Mouse (Mus musculus) right cerebral cortex, postnatal 25 days (tissue): Measurements from ENCODE around the gene 2610318N02Rik.
A peak's percentile ranks its signal among the peaks of the same experiment; 100 is the strongest.
"Not testable (repeated sequence)": the region's sequence is repeated elsewhere in the genome, so short reads cannot be mapped to it uniquely, and the experiment has no call there.

Source experiments
- DNase-seq: peaks from one replicate; pipeline ENCODE4 v3.0.0; 2022

2610318N02Rik gene

GRCm38 (mm10) chr16:17124871-17125520, at the start of gene 2610318N02Rik:
Gene 2610318N02Rik, minus strand, starts transcription at chr16:17125167.
- DNase-seq: peak; percentile 50

DNA sequence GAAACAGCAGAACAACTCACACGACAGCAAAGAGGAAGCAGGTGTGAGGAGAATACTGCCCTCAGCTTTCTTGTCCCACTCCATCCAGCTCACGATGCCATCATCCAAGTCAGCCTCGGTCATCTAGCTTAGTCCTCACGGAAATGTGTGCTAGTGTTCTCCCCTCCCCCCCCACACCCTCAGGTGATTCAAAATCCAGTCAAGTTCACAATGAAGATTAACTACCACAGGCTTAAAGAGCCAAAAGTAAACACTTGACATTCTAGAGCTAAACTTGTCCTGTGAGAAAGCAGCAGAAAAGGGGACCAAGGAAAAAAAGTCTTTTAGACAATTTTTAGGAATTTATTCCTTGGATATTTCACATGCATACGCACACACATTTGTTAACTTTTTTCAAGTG, 43.1 kb upstream of the 2610318N02Rik start:
- DNase-seq: no peak

DNA sequence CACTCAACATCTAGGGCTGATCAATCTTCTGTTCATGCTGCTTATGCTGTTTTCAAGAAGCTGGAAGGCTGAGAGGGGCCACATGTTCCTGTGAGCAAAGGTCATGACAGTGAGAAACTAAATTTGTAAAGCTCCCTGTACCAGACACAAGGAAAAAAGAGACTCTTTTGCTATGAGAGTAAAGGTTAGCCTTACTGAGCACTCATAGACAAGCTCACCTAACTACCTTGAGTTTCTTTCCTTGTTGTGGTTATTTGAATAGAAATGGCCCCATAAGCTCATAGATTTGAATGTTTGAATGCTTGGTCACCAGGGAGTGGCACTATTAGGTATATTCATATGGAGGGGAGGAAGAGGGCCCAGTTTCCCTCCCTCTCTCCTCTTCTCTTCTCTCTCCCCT, 42.2 kb upstream of the 2610318N02Rik start:
- DNase-seq: no peak

DNA sequence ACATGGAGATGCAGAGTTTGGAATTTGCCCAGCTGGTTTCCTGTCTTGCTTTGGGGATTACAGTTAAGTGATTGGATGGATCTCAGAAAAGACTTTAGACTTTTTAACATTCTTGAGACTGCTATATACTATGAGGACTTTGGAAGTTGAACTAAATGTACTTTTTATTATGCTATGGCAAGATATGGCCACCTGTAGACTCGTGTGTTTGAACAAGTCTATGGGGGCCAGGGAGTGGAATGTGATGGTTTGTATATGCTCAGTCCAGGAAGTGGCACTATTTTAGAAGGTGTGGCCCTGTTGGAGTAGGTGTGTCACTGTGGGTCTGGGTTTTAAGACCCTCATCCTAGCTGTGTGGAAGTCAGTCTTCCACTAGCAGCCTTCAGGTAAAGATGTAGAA, 40.5 kb upstream of the 2610318N02Rik start:
- not testable (repeated sequence) for DNase-seq

DNA sequence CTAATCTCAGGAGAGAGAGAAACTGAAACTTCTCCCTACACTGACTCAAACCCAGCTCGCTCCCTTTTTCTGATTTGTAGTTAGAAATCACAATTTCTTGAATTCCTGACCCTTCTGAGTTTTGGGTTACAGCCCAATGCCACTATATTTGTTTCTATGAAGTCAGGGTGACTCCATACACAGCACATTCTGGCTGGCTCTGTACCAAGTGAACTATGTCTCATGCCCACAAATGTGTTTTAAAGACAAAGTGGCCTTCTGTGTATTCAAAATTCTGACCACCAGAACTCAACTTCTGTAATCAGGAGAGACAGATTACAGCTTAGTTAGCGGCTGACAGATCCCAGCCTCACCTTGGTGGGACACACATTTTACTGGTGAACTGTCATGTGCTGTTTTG, 29.4 kb upstream of the 2610318N02Rik start:
- DNase-seq: no peak

DNA sequence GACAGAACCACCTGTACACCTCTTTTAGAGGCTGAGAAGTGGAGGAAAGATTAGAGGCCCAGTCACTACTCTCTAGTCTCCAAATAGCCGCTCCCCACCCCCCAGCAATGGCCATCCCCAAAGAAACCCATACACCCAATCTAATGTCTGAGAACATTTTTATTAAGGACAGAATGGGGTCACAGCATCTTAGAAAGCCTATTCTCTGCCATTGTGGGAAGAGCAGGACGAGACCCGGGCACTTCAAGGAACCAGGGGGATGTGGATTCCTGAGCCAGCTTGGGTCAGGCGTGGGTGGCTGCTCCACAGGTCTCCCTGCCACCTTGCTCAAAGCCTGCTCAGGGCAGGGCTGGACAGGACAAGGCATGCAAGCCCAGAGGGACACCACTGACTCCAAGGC, 26.9 kb upstream of the 2610318N02Rik start:
- no peak for DNase-seq

GRCm38 (mm10) chr16:17150520-17151258, 25.7 kb upstream of the 2610318N02Rik start:
- no peak for DNase-seq

DNA sequence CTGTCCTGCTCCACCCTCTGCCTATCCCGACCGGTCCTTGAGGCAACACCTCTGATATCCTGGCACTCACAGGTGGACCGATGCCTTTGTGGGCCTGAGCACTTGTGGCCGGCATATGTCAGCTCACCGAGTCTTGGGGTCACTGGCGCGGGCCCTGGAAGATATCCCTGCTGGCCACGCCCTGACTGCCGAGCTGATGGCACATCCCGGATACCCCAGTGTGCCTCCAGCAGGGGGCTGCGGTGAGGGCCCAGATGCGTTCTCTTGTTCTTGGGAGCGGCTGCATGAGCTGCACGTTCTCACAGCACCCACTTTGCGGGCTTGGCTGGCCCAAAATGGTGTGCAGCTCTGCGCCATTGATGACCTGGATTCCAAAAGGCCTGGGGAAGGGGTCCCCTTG, 23.1 kb upstream of the 2610318N02Rik start:
- DNase-seq: no peak

DNA sequence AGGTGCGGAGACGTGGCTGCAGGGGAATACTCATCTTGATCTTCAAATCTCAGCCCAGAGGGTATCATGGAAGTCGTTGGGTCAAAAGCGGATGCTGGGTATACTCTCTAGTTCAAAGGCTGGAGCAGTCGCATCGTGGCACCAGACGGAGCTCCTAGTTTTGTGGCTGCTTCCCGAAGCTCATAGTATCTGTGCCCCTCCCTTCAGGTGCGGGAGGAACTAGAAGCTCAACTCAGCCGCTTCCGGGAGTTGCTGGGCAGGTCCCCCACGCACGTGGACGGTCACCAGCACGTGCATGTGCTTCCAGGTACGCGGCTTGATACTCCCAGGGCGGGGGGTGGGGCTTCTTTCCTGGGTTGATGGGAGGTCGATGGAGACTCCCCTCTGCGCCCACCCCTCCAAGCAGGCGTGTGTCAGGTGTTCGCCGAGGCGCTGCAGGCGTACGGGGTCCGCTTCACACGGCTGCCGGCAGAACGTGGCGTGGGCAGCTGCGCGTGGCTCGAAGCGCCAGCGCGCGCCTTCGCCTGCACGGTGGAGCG, 22.5 kb upstream of the 2610318N02Rik start:
- DNase-seq: peak; percentile 50

GRCm38 (mm10) chr16:17146772-17147235, 21.8 kb upstream of the 2610318N02Rik start, which contains the start of gene Ccdc116:
Gene Ccdc116, minus strand, starts transcription at chr16:17147229.
- DNase-seq: peak; percentile 76

DNA sequence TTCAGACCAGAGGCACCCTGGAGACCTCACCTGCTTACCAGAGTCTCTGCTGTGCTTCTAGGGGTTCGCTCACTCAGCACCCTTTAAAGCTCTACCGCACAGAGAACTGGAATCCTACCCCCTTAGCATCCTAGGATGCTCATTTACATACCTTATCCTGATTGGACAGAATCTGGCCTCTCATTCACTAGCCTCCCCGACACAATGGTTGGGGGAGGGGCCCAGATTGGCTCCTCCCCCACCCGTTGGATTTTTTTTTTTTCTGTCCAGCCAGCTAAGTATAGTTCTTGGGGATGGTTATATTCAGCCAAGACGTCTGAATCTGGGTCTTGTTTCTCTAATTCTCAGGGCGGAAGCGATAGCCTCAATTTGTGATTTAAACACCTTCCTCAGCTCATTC, 19.4 kb upstream of the 2610318N02Rik start, which contains the start of gene Ydjc:
Gene Ydjc (plus strand): TSS at position 283 of the 400 bp plus-strand sequence.
- no peak for DNase-seq

- no peak for DNase-seq
These were observed 12.4 kb upstream of the 2610318N02Rik start for GRCm38 (mm10) chr16:17137355-17137754.

GRCm38 (mm10) chr16:17132906-17133200, 7.9 kb upstream of the 2610318N02Rik start:
- DNase-seq: no peak

DNA sequence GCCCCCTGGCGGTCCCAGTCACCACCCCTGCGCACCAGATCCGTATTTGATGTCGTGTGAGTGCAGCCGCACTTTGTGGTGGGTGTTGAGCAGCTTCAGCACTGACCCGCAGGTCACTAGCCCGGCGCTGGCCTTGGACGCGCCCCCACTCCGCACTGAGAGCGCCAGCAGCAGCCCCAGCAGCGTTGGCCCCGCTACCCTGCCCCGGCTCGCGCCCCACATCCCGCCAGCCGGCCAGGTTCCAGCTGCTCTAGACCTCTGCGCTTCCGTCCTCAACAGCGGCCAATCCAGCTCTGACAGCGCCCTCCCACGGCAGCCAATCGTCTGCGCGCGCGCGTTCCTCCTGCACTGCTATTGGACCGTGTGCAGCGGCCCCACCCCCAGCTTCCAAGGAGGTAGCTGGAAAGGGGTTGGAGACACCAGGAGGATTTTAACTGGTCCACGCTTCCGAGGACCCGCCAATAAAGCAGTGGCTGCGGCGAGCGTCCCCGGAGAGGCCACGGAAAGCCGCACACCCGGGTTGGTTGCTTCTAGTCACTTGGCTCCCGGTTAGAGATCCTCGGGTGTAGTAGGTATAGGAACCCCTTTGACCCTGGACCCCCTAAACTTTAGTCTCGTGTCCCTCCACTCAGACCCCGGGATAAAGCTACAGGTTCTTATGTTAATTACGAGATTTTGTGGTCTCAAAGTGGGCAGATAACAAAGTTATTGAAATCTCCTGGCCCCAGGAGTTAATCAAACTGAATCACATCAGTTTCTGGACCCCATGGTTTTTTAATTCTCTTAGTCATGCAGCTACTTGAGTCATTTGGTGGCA, 7.3 kb upstream of the 2610318N02Rik start, which contains the start of gene Sdf2l1:
Gene Sdf2l1 (minus strand): TSS at position 295 of the 817 bp plus-strand sequence.
- DNase-seq: peak; percentile 98

DNA sequence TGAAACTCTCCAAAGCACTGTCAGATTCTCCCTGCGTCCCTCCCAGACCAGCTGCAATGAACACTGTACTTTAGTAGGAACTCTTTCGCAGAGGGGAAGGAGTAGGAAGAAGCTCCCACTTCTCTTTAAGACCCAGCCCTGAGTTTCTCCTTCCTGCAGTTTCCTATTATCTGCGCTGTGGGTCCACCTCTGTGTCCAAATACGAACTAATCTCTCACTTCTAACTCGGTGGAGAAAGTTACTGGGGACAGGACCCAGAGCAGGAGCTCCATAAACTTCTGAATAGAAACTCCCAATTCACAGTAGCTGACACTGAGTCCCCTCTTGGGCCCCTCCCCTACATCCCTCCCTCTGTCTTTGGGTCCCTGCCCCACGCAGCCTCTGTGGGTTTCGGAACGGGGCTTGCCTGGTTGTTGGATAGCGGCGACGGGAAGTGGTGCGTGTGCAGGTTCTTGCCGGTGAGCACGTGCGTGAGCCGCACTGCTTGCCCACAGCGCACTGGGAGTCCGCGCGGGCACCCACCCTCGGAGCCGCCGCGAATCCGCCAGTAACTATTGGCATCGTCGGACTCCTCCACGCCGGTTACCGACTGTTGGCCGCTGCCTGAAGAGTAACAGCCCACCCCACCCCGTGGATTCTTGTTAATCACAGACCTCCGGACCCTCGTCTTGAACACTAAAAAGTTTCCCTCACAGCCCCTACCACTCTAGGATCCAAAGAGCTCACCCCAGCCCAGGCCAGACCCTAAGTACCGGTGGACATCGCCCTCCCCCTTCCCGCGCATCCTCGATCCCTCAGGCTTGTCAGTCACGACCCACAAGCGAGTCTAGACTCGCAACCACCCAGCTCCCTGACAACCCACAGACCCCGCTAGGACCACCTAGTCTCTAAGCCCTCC, 6.5 kb upstream of the 2610318N02Rik start:
- DNase-seq: peak; percentile 25

GRCm38 (mm10) chr16:17127292-17127691, 2.3 kb upstream of the 2610318N02Rik start:
- no peak for DNase-seq

DNA sequence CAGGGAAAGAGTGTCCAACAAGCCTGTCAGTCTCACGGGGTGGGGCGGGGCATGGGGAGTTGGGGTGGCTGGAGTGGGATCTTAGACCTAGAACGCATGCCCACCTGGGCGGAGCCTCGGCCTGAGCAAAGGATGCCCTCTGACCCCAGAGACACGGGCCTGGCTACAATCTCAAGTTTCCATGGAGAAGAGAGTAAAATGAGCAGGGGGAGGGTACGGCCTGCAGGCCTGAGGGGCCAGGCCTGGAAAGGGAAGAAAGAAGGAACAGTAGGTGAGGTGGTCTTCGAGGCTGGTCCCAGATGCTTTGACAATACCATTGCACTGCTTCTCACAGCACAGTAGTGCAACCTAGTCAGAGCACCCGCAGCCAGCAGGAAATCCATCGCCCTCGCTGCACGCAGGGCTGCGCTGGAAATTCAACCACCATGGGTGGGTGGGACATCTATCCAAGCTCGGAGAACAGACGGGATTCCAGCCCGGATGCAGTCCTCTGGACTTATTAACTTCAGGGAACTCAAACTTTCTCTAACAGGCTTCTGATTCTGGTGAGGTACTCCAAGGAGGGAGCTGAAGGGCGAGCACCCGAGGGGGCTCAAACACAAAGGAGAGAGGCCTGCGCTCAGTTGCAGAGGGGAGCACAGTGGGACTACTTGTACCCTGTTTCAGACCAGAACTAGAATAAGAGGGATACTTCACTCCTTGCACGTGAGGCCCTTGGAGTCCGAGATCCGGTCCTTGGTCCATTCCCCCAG, 672 bp downstream of the 2610318N02Rik start:
- DNase-seq: no peak

- DNase-seq: no peak
These were observed 3.4 kb downstream of the 2610318N02Rik start for GRCm38 (mm10) chr16:17121569-17121968.

DNA sequence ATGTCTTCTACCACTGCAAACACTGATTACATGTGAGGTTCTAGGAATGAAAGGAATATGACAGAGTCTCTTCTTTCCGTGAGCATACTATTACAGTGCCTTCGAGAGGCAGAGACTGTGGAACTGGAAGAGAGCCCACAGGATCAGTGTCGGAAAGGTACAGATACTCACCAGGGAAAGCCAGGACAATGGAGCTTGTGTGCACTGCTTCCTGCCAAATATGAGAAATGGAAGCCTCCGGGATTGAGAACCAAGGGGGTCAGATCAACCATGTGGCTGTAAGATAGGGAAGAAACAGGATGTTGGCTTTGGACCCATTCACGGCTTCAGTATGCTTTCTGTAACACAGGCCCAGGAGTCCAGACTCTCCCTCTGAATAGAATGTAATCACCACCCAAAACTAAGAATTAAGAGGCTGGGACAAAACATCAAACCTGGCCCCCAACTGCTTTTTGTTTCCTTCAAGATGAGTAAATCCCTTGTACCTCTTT, 7.6 kb downstream of the 2610318N02Rik start:
- no peak for DNase-seq

DNA sequence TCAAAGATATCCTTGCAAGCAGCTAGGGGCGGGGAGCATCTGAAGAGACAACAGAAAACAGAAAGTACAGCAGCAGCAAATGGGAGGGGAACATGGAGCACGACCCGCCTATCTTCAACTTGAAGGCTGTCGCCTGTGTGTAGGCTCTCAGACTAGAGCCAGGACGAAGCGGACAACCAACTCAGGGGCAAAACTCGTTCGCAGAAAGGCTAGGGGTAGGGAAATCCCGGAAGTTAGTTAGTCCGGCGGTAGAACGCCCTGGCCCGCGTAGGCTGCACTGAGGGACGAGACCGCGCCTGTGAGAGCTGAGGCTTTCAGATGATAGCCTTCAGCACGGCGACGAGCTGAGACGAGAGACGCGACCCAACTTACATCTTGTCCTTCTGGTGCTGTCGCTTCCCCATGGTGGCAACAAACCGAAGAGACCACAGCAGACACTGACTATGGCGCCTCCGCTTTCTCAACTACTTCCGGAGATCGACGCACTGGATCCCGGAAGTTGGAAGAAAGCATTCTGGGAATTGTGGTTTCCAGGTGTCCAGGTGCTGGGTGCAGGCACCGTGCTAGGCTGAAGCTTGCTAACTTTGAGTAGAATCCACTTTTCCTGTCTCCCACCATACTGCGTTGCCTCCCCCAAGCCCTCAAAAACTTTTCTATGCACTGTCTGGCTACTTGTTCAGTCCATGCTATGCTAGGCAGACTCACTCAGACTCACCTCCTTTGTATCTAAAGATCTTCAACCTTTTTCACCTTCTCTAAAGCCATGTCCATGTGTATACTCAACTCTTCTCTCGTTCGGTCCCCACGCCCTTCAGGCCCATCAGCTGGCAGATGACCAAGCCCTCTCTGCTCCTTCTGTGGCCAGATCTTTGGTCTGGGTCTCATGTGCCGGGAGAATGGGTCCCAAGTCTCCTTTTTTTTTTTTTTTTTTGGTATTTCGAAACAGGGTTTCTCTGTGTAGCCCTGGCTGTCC, 13.9 kb downstream of the 2610318N02Rik start, which contains the start of gene Ppil2:
Gene Ppil2 (minus strand): TSS at position 487 of the 973 bp plus-strand sequence.
- DNase-seq: peak; percentile 70
